Mouse (Mus musculus) natural killer cell, adult 2 months (primary cell): ENCODE data around the gene Ghsr.

ENCODE experiments used
- DNase-seq, 2 experiments: peaks; one replicate each; pipeline ENCODE4 v3.0.0; 2022; ENCODE audit warnings: low spot score in 2 of 2

The Ghsr gene

DNA sequence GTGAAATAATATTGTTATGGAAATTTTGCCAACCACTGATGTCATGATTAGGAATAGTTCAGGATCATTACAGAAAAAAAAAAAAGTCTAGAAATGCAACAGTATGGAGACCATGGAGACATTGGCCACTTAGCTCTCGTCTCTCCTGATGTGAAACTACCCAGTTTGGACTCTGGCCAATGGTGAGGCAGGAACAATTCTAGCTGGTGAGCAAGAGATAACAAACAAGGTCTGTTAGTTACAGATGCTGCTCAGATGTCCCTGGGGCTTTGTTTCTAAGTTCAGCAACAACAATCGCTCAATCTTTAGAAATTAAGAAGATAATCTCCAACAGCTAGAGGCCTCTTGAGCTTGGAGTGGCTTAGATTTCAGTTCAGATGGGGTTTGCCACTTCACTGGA, 37.4 kb downstream of the Ghsr start:
- DNase-seq, result no peak

DNA sequence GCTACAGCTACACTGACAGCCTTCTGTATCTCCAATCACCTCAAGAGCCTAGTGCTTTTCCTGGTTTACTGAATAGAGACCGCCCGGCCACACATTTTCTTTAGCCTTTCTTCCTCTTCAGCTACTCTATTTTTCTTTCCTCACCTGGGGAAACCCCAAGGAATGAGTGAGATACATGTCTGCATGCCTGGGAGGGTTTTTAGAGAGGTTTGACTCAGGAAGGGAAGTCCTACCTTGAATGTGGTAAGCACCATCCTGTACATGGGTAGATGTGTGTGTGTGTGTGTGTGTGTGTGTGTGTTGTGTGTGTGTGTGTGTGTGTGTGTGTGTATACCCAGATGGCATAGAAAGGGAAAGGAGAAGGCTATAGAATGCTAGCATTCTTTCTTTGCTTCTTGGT, 40.1 kb downstream of the Ghsr start:
- no peak for DNase-seq

DNA sequence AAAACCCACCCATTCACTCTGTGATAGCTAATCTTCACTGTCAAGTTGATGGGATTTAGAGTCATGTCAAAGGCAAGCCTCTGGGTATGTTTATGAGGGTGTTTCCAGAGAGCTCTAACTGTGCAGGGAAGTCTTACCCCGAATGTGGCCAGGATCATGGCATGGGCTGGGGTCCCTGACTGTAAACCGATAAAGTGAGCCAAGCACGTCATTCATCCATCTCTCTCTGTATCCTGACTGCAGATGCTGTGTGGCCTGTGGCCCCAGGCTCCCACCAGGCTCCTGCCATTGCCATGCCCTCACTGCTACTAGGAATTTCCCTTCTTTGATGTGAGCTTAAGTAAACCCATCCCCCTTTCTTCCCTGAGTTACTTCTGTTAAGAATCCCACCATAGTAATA, 42.4 kb downstream of the Ghsr start:
- DNase-seq, result no peak

DNA sequence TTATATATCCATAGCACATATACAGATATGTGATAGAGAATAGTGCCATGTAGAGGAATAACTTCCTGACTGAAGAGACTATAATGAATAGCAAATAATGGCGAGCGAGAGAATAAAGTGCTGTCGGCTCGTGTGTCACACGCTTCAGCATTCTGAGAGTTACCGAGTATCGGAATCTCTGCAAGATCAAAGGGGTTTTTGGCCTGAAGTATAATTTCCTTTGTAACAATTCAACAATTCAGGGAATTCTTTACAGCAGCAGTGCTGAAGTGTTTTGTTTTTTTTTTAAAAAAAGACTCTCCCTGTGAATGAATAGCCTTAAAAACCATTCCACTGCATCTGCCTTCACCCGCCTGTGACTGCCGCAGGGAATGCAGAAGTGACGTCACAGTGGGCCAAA, 45.6 kb downstream of the Ghsr start:
- DNase-seq, result no peak

- no peak for DNase-seq
Observed at GRCm38 (mm10) chr3:27418602-27419001, 47.5 kb downstream of the Ghsr start.

DNA sequence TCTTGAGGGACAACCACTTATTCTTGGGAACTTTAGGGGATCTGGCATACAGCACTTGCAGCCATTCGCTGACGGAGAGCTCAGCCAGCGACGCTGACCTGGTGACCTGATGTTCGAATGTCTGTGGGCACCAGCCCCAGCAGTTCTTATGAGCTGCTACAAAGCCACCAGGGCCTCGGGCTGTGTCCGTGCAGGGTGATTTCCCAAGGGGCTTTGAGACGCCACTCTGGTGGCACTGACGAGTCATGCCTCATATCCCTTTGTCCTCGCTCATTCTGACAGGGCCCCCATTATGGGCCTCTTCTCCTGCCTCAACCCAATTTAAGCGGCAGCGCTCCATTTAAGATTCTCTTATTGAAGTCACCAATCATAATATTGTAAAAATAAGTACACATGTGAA, 50.8 kb downstream of the Ghsr start:
- no peak for DNase-seq

- no peak for DNase-seq
Observed at GRCm38 (mm10) chr3:27422521-27422920, 51.4 kb downstream of the Ghsr start.

- DNase-seq, result no peak
Observed at GRCm38 (mm10) chr3:27424049-27424667, 53.0 kb downstream of the Ghsr start.

GRCm38 (mm10) chr3:27427406-27427805, 56.3 kb downstream of the Ghsr start:
- no peak for DNase-seq
